Mouse (Mus musculus): ENCODE data around the gene Slc8a1.

GRCm38 (mm10) chr17:81677450-81677849 lies 60.7 kb downstream of the Slc8a1 start:
- TF ChIP-seq CTCF (IDR thresholded peaks at IDR 0.05; ENCODE audit: extremely low read depth, insufficient read depth, insufficient read length, insufficient replicate concordance) (no peak), POLR2A (IDR thresholded peaks at IDR 0.05; ENCODE audit: low read depth, low read length) (no peak)

Measured in spleen, adult 2 months (tissue).